Mouse (Mus musculus) hindbrain, embryonic 14.5 days (tissue): ENCODE measurements at regions not wholly inside any gene's neighbourhood (a gene's known extent, or its start where the extent isn't known, plus 50 kb on each side); places are given as distances from the start of the nearest gene placed in this dataset.

Source experiments
- ATAC-seq: fragments of 200-750 bp; cut with Nextera tagmentation; 2 replicates; pipeline ENCODE4 v1.8.0; 2017; ENCODE audit warnings: moderate number of reproducible peaks, mild to moderate bottlenecking, moderate TSS enrichment, moderate library complexity; ENCODE audit not compliant: low FRiP score
- DNase-seq: peaks from one replicate; pipeline ENCODE4 v3.0.0-alpha.2; 2015; ENCODE audit warnings: low spot score
- H3K27ac ChIP-seq: fragments of 300-500 bp; sonication (generic); 2 replicates; pipeline ENCODE4 v1.5.1; 2014; ENCODE audit warnings: mild to moderate bottlenecking, moderate library complexity
- H3K27me3 ChIP-seq: fragments of 300-500 bp; sonication (generic); 2 replicates; pipeline ENCODE4 v1.6.1; 2014; ENCODE audit warnings: mild to moderate bottlenecking, low read length, mixed read lengths; ENCODE audit not compliant: control insufficient read depth, insufficient read depth
- H3K36me3 ChIP-seq: fragments of 300-500 bp; sonication (generic); replicated peaks from 2 replicates; pipeline ENCODE4 v1.6.1; 2014; ENCODE audit not compliant: control insufficient read depth, insufficient read depth
- H3K4me1 ChIP-seq: fragments of 300-500 bp; sonication (generic); replicated peaks from 2 replicates; pipeline ENCODE4 v1.6.1; 2014; ENCODE audit warnings: antibody characterized with exemption, low read length, mixed read lengths; ENCODE audit not compliant: control insufficient read depth, insufficient read depth
- H3K4me2 ChIP-seq: fragments of 300-500 bp; sonication (generic); replicated peaks from 2 replicates; pipeline ENCODE4 v1.6.1; 2014; ENCODE audit warnings: mild to moderate bottlenecking, moderate library complexity
- H3K4me3 ChIP-seq: fragments of 300-500 bp; sonication (generic); replicated peaks from 2 replicates; pipeline ENCODE4 v1.5.1; 2014; ENCODE audit warnings: mild to moderate bottlenecking, low read length
- H3K9ac ChIP-seq: fragments of 300-500 bp; sonication (generic); 2 replicates; pipeline ENCODE4 v1.6.1; 2014
- H3K9me3 ChIP-seq: fragments of 300-500 bp; sonication (generic); 2 replicates; pipeline ENCODE4 v1.6.1; 2016; ENCODE audit warnings: low read length; ENCODE audit not compliant: control insufficient read depth
- WGBS: fragments of 180-500 bp; shearing (Covaris S2); extraction: QIAGEN DNeasy Blood & Tissue Kit; methylation state at CpG from one replicate; pipeline ENCODE4 v1.1.7; 2014; 5-methylcytosine and 5-hydroxymethylcytosine counted together

DNA sequence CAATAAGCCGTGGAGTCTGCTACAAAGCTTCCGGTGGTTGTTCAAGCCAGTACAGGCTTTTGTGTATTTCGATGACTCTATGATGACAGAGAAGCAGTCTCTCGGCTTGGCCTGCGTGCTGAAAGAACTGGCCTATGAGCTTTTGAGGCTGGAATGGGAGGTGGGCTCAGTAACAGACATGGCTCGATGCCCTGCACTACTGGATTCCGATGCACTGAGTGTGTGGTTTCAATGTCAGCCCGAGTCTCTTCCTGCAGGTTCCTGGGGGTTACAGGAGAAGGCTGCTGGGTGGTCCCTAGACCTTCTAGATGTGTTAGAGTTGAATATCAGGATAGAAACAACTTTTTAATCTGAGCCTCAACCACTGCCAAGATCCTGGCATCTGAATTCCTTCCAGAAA is 53.2 kb downstream of the Gm815 start:
- DNase-seq (no peak), ATAC-seq (no peak)
- Histone ChIP-seq H3K4me2 (no peak overlapping the region), H3K9me3 (no peaks in the 10 kb centered on the region), H3K27ac (no peak overlapping the region), H3K4me3 (no peak overlapping the region), H3K36me3 (no peaks in the 10 kb centered on the region), H3K4me1 (no peaks in the 10 kb centered on the region), H3K9ac (no peak overlapping the region), H3K27me3 (no peaks in the 10 kb centered on the region)
- 82% methylated on average over 8 of the region's 8 CpGs for WGBS

DNA sequence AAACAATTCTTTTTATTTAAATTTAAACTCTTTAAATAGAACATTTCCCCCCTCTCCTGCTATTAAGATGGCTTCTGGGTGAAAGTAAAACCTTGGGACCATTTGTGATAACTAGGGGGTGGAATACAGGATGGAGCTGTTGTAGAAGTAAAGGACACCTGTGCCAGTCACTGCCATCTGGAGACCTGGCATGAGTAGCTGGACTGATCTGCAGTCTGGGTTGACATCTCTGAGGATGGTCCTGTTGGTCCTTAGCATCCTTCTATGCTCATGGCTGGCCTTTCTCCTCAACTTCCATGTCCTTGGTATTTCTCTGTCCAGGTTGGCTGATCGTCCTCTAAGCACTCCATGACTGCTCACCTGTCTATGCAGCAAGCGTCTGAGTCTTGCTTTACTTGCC is 58.3 kb downstream of the Gm815 start:
- no peaks in the 10 kb centered on the region for H3K27me3 ChIP-seq
- no peak overlapping the region for H3K4me2 ChIP-seq
- H3K27ac ChIP-seq, result no peak overlapping the region
- no peak overlapping the region for H3K4me3 ChIP-seq
- H3K9me3 ChIP-seq, result no peaks in the 10 kb centered on the region
- no peak for ATAC-seq
- H3K9ac ChIP-seq, result no peak overlapping the region
- no peak for DNase-seq
- H3K36me3 ChIP-seq, result no peaks in the 10 kb centered on the region
- H3K4me1 ChIP-seq, result no peaks in the 10 kb centered on the region
- 95% methylated on average over 2 of the region's 2 CpGs for WGBS

GRCm38 (mm10) chr19:26946562-26946961 is 60.9 kb downstream of the Gm815 start:
- no peaks in the 10 kb centered on the region for H3K9me3 ChIP-seq
- DNase-seq (no peak), ATAC-seq (no peak)
- H3K4me3 ChIP-seq, result no peak overlapping the region
- no peak overlapping the region for H3K4me2 ChIP-seq
- 83% methylated on average over 3 of the region's 3 CpGs for WGBS
- no peaks in the 10 kb centered on the region for H3K4me1 ChIP-seq
- H3K9ac ChIP-seq, result no peak overlapping the region
- H3K27me3 ChIP-seq, result no peaks in the 10 kb centered on the region
- H3K27ac ChIP-seq, result no peak overlapping the region
- H3K36me3 ChIP-seq, result no peaks in the 10 kb centered on the region

DNA sequence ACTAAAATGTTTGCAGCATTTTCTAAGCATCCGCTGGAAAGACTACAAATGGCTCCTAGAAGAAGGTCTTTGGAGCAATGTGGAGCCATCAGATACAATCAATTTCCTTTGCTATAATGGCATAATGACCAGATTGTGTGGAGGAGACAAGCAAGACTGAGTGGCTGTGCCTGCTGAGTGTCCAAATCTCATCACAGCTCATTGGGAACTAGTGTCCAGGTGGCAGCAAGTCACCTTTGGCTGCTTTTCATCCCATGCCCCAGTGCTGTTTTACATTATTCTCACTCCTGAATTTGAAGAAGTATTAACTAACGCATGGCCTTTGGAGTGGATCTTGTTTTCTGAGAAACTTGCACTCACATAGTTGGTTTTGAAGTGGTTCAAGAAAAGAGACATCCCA is 62.8 kb downstream of the Gm815 start:
- H3K27me3 ChIP-seq, result no peaks in the 10 kb centered on the region
- no peak overlapping the region for H3K9ac ChIP-seq
- no peaks in the 10 kb centered on the region for H3K36me3 ChIP-seq
- H3K4me1 ChIP-seq, result no peaks in the 10 kb centered on the region
- ATAC-seq (no peak), DNase-seq (no peak)
- H3K27ac ChIP-seq, result no peak overlapping the region
- WGBS, result 95% methylated on average over 2 of the region's 2 CpGs
- H3K9me3 ChIP-seq, result no peaks in the 10 kb centered on the region
- H3K4me2 ChIP-seq, result no peak overlapping the region
- H3K4me3 ChIP-seq, result no peak overlapping the region

- 80% methylated on average over 4 of the region's 4 CpGs for WGBS
- Histone ChIP-seq H3K4me2 (no peak overlapping the region), H3K9ac (no peak overlapping the region), H3K27me3 (no peaks in the 10 kb centered on the region), H3K4me3 (no peak overlapping the region), H3K9me3 (no peaks in the 10 kb centered on the region), H3K4me1 (no peaks in the 10 kb centered on the region), H3K36me3 (no peaks in the 10 kb centered on the region), H3K27ac (no peak overlapping the region)
- DNase-seq (no peak), ATAC-seq (no peak)
Observed at GRCm38 (mm10) chr19:26949153-26949552, 63.5 kb downstream of the Gm815 start.

- Histone ChIP-seq H3K4me1 (peaks cover 4% of the 10 kb centered on the region; the same call in 1 of the 2 replicates), H3K4me3 (no peak overlapping the region), H3K4me2 (no peak overlapping the region), H3K27ac (no peak overlapping the region), H3K9ac (no peak overlapping the region), H3K27me3 (no peaks in the 10 kb centered on the region), H3K9me3 (no peaks in the 10 kb centered on the region), H3K36me3 (no peaks in the 10 kb centered on the region)
- DNase-seq (no peak), ATAC-seq (no peak)
- 77% methylated on average over 8 of the region's 8 CpGs for WGBS
Observed at GRCm38 (mm10) chr19:26953348-26953747, 67.7 kb downstream of the Gm815 start.

DNA sequence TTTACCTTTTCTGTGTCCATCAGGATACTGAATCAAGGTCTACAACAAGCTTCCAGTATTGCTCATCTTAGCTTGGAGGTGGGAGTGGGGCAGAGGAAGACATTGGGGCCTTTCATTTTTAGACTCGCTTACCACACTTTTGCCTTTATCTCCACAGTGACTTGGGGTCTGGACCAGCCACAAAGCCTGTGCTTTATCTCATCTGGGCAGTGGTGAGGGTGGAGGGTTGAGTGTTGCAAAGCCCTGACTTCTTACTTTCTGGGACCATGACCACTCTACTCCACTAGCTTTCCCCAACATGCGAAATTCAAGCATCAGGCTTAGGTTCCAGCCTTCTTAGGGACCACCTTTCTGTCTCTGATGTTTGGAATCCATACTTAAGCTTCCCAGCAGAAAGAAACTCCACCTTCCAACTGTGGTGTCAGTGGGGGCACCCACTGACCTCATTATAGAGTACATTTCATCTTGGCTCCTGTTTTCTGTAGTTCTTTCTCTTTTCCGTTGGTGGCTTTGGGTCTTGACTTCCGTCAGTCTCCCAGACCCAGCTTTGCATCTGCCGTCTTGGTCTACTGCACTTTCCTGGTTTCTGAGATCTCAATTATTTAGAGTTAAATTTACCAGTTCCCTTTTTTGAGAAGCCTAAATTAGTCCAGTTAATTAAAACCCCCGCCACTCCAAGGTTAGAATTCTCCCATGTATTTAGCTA is 80.5 kb downstream of the Gm815 start:
- H3K4me3 ChIP-seq, result no peak overlapping the region
- DNase-seq, result no peak
- H3K9ac ChIP-seq, result no peak overlapping the region
- no peaks in the 10 kb centered on the region for H3K36me3 ChIP-seq
- no peaks in the 10 kb centered on the region; the same call in 1 of the 2 replicates for H3K9me3 ChIP-seq
- H3K4me1 ChIP-seq, result no peaks in the 10 kb centered on the region
- H3K27ac ChIP-seq, result no peak overlapping the region
- no peak for ATAC-seq
- WGBS, result 94% methylated on average over 6 of the region's 6 CpGs
- H3K27me3 ChIP-seq, result no peaks in the 10 kb centered on the region
- H3K4me2 ChIP-seq, result no peak overlapping the region

DNA sequence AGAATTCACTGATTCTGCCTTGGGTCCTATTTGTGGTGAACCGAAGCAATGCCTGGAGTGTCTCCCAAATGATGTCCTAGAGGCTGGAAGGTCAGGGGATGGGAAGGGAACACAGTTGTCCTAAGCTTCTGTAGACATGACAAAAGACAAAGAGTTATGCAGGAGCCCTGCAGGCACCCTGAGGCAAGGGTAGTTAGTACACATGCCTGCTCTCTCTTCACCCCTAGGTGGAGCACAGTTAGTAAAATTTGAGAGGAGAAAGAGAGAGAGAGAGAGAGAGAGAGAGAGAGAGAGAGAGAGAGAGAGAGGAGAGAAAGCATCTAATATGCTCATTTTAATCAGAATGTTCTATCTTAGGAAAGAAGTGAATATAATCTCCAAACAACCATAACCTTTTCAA is 87.4 kb downstream of the Gm815 start:
- Histone ChIP-seq H3K27ac (no peak overlapping the region), H3K27me3 (no peaks in the 10 kb centered on the region), H3K4me2 (no peak overlapping the region), H3K9me3 (no peaks in the 10 kb centered on the region), H3K9ac (no peak overlapping the region), H3K4me1 (peaks cover 10% of the 10 kb centered on the region), H3K36me3 (no peaks in the 10 kb centered on the region), H3K4me3 (no peak overlapping the region)
- peak; percentile 34 for DNase-seq
- no peak for ATAC-seq
- WGBS, result 71% methylated on average over 1 of the region's 1 CpGs

GRCm38 (mm10) chr19:26973773-26974548 is 88.3 kb downstream of the Gm815 start:
- Histone ChIP-seq H3K9me3 (no peaks in the 10 kb centered on the region), H3K27me3 (no peaks in the 10 kb centered on the region), H3K36me3 (no peaks in the 10 kb centered on the region), H3K27ac (no peak overlapping the region), H3K9ac (no peak overlapping the region), H3K4me2 (no peak overlapping the region), H3K4me1 (peaks cover 14% of the 10 kb centered on the region), H3K4me3 (no peak overlapping the region)
- DNase-seq, result no peak
- no peak for ATAC-seq
- 81% methylated on average over 6 of the region's 6 CpGs for whole genome bisulfite sequencing
